Mouse (Mus musculus): Measurements from ENCODE around the gene Ctcf.

DNA sequence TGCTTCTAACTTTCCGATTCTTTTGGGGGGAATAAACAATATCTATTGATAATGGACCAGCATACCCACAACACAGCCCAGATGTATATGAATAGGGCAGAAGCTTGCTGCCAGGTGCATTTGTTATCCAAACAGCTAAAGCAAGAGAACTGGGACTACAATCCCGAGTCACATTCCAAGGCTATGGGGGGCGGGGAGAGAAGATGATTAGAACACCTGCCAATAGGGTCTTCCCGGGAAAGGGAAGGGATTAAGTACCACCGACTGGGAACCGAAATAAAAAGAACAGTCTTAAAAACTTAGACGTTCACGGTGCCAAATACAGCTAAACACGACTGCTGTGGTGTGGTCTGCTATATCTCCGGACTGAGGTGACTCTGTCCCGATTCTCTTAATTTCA is 887 bp upstream of the Ctcf start:
- TF ChIP-seq CTCF (IDR thresholded peaks at IDR 0.05; ENCODE audit: control insufficient read depth, insufficient read depth, insufficient replicate concordance, low read depth, low read length) (no peak), POLR2A (IDR thresholded peaks at IDR 0.05; ENCODE audit: control insufficient read depth, low read depth, low read length) (no peak)

All from testis, adult 2 months (tissue).